Mouse (Mus musculus): Measurements from ENCODE around the gene 3110021N24Rik.

The 3110021N24Rik gene

GRCm38 (mm10) chr4:108798083-108798830, 78.8 kb downstream of the 3110021N24Rik start:
- peak; percentile 54 for DNase-seq

- DNase-seq: no peak
Measured at GRCm38 (mm10) chr4:108803535-108803934, 84.1 kb downstream of the 3110021N24Rik start.

GRCm38 (mm10) chr4:108811142-108811541, 91.7 kb downstream of the 3110021N24Rik start:
- no peak for DNase-seq

GRCm38 (mm10) chr4:108811550-108811949, 92.1 kb downstream of the 3110021N24Rik start:
- DNase-seq: no peak

GRCm38 (mm10) chr4:108825677-108826076, 106.2 kb downstream of the 3110021N24Rik start:
- no peak for DNase-seq

- DNase-seq: no peak
Measured at GRCm38 (mm10) chr4:108826096-108826495, 106.6 kb downstream of the 3110021N24Rik start.

GRCm38 (mm10) chr4:108826643-108827042, 107.2 kb downstream of the 3110021N24Rik start:
- no peak for DNase-seq

GRCm38 (mm10) chr4:108830698-108831097, 111.2 kb downstream of the 3110021N24Rik start:
- no peak for DNase-seq
